Mouse (Mus musculus): Measurements from ENCODE around the gene Cd36. TPM values are rescaled to one million over a fixed set of nuclear protein-coding genes. Genes with fewer than 3 reads are reported as not detected.

The Cd36 gene
- polyA plus RNA-seq, 1 experiment from 2014 or later, result 3.0 TPM

DNA sequence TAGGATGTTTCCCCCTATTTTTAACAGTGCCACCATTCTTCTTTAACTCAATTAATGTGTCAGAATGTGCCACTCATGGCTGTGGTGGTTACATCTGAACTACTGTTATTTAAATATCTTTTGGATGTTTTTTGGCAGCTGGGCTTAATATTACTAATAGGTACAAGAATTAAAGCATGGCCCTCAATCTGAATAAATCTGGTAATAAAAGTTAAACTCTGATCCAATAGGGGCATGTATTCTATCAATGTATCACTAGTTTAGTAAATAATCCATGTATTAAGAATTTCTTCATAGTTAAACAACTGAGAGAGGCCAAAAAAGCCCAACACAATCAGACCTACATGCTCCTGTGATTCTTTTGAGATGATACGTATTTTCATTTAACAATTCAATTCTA is 690 bp upstream of the Cd36 start:
- H3K27ac ChIP-seq (replicated peaks), result no peak overlapping the region
- H3K9ac ChIP-seq (replicated peaks), result no peak overlapping the region
- no peaks in the 10 kb centered on the region for H3K27me3 ChIP-seq (replicated peaks)
- H3K4me2 ChIP-seq, result no peak overlapping the region
- no peak for ATAC-seq (ENCODE audit: low FRiP score)
- 97% methylated on average over 1 of the region's 1 CpGs for WGBS
- H3K36me3 ChIP-seq, result no peaks in the 10 kb centered on the region
- no peaks in the 10 kb centered on the region for H3K9me3 ChIP-seq (replicated peaks)
- H3K4me1 ChIP-seq, result no peaks in the 10 kb centered on the region
- H3K4me3 ChIP-seq (replicated peaks), result no peak overlapping the region

GRCm38 (mm10) chr5:17886377-17886776 is 2.2 kb downstream of the Cd36 start:
- H3K4me1 ChIP-seq, result no peaks in the 10 kb centered on the region
- WGBS, result 88% methylated on average over 3 of the region's 3 CpGs
- H3K4me2 ChIP-seq, result no peak overlapping the region
- no peaks in the 10 kb centered on the region for H3K27me3 ChIP-seq (replicated peaks)
- no peaks in the 10 kb centered on the region for H3K9me3 ChIP-seq (replicated peaks)
- ATAC-seq (ENCODE audit: low FRiP score), result no peak
- H3K36me3 ChIP-seq, result no peaks in the 10 kb centered on the region
- H3K27ac ChIP-seq (replicated peaks), result no peak overlapping the region
- H3K9ac ChIP-seq (replicated peaks), result no peak overlapping the region
- no peak overlapping the region for H3K4me3 ChIP-seq (replicated peaks)

DNA sequence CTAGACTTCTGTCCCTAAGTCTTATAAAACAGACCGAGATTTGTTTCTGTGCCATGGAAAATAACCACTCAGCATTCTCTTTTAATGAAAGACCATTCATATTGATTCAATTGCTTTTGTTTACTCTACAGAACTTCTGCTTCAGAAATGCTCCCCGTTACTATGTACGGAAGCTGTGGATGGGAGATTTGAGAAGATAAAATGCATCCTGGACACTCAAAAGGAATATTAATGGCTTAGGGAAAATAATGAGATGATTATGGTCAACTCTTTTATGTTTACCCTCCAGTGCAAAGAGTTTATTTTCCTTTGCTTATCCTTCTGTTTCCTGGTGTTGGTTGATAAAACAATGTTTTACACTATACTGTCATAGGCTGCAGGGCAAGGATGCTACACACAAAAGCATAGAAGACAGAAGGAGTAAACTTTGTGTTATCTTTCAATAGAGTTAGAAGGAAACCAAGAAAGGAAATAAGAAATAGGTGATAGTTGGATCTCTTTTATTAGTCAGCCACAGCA is 5.2 kb downstream of the Cd36 start:
- H3K4me2 ChIP-seq, result no peak overlapping the region
- H3K9ac ChIP-seq (replicated peaks), result no peak overlapping the region
- H3K4me3 ChIP-seq (replicated peaks), result no peak overlapping the region
- no peak for ATAC-seq (ENCODE audit: low FRiP score)
- whole genome bisulfite sequencing, result 74% methylated on average over 3 of the region's 3 CpGs
- H3K4me1 ChIP-seq, result no peaks in the 10 kb centered on the region
- no peaks in the 10 kb centered on the region for H3K9me3 ChIP-seq (replicated peaks)
- H3K27me3 ChIP-seq (replicated peaks), result no peaks in the 10 kb centered on the region
- H3K36me3 ChIP-seq, result no peaks in the 10 kb centered on the region
- H3K27ac ChIP-seq (replicated peaks), result no peak overlapping the region

GRCm38 (mm10) chr5:17881542-17881896 is 7.1 kb downstream of the Cd36 start:
- no peak overlapping the region for H3K27ac ChIP-seq (replicated peaks)
- no peak overlapping the region for H3K4me2 ChIP-seq
- no peaks in the 10 kb centered on the region for H3K9me3 ChIP-seq (replicated peaks)
- no peaks in the 10 kb centered on the region for H3K4me1 ChIP-seq
- H3K36me3 ChIP-seq, result no peaks in the 10 kb centered on the region
- WGBS, result 83% methylated on average over 2 of the region's 2 CpGs
- no peaks in the 10 kb centered on the region for H3K27me3 ChIP-seq (replicated peaks)
- H3K9ac ChIP-seq (replicated peaks), result no peak overlapping the region
- no peak for ATAC-seq (ENCODE audit: low FRiP score)
- no peak overlapping the region for H3K4me3 ChIP-seq (replicated peaks)

DNA sequence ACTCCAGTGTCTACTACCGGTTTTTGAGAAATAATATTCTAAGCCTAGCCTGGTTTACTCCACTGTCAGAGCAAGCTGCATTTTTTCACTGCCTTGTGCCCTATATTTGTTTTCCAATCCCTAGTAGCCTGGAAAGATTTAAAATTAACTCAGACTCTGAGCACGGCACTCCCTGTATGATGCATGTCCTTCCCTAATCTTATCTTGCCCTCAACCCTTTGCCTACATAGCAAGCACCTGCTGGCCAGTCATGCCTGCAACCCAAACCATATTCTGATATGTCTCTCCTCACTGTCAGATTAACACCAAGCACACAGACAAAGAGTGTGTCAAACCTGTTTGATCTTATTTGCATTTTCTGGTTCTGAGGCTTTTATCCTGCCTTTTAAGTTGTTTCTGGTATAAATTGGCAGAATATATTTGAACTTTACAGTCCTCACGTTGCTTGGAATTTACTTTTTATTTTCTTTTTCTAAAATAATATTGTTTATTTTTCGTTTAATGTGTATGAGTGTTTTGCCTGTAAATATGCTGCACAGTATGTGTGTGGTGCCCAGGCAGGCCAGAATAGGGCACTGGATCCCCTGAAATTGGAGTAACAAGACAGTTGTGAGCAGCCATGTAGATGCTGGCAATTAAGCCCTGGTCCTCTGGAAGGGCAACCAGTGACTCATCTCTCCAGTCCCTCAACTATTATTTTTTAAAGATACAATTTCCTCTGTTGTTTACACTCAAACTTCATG is 7.6 kb downstream of the Cd36 start:
- WGBS, result 85% methylated on average over 4 of the region's 4 CpGs
- no peaks in the 10 kb centered on the region for H3K9me3 ChIP-seq (replicated peaks)
- no peak for ATAC-seq (ENCODE audit: low FRiP score)
- no peak overlapping the region for H3K27ac ChIP-seq (replicated peaks)
- no peaks in the 10 kb centered on the region for H3K27me3 ChIP-seq (replicated peaks)
- no peaks in the 10 kb centered on the region for H3K4me1 ChIP-seq
- H3K9ac ChIP-seq (replicated peaks), result no peak overlapping the region
- no peak overlapping the region for H3K4me2 ChIP-seq
- H3K36me3 ChIP-seq, result no peaks in the 10 kb centered on the region
- no peak overlapping the region for H3K4me3 ChIP-seq (replicated peaks)

DNA sequence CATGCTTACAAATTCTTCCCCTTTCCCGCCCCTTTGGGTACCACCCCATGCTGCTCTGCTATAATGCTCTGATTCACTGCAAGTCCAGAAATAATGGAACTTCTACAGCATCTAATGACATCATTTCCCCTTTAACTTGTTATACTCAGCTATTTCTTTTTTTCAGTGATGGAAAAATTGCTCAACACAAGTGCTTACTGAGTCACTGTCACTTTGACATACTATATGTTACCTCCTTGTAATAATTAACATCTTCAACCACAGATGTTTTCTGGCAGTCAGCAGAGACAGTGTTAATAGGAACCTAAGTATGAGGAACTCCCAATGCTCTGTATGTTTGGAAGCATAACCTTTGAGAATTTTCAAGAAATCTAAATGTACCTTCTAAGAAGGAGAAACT is 8.7 kb downstream of the Cd36 start:
- Histone ChIP-seq H3K9ac (replicated peaks) (no peak overlapping the region), H3K9me3 (replicated peaks) (no peaks in the 10 kb centered on the region), H3K36me3 (no peaks in the 10 kb centered on the region), H3K27ac (replicated peaks) (no peak overlapping the region), H3K4me1 (no peaks in the 10 kb centered on the region), H3K27me3 (replicated peaks) (no peaks in the 10 kb centered on the region), H3K4me2 (no peak overlapping the region), H3K4me3 (replicated peaks) (no peak overlapping the region)
- no peak for ATAC-seq (ENCODE audit: low FRiP score)
- 63% methylated on average over 1 of the region's 1 CpGs for whole genome bisulfite sequencing

DNA sequence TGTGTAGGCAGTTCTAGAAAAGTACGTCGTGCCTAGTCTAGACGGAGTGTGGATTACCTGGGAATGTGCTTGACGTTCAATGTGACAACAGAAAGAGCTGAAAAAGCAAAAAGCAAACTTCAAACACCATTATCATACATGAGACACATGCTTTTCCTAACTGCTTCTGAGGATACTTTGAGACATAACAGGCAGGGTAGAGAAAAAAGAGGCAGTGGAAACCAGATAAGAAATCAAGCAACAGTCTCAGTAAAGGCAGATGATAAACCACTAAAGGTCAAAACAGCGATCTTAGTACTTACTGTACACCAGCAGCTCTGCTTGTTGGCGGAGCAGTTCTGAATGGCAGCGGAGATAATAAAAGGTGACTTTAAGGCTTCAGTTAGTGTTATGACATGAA is 11.6 kb downstream of the Cd36 start:
- no peaks in the 10 kb centered on the region for H3K36me3 ChIP-seq
- no peak for ATAC-seq (ENCODE audit: low FRiP score)
- no peaks in the 10 kb centered on the region for H3K4me1 ChIP-seq
- WGBS, result 90% methylated on average over 7 of the region's 7 CpGs
- no peak overlapping the region for H3K9ac ChIP-seq (replicated peaks)
- H3K9me3 ChIP-seq (replicated peaks), result no peaks in the 10 kb centered on the region
- H3K4me2 ChIP-seq, result no peak overlapping the region
- H3K4me3 ChIP-seq (replicated peaks), result no peak overlapping the region
- no peaks in the 10 kb centered on the region for H3K27me3 ChIP-seq (replicated peaks)
- no peak overlapping the region for H3K27ac ChIP-seq (replicated peaks)

DNA sequence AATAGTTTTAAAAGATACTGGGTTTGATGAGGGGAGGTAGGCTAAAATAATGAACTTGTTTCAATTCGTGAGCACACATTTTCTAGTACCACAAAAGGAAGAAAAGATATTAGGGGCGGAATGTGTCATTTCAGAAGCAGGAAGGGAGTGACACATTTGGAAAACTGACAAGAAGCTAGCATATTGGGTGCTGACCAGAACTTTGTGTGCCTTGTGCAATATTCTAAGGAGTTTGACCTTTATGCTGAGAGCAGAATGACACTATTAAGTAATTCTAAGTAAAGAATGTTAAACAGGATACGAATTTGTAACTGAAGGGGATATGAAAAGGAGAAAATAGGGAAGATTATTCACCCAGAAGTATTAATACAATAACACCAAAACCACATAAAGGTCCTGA is 12.0 kb downstream of the Cd36 start:
- Histone ChIP-seq H3K27ac (replicated peaks) (no peak overlapping the region), H3K27me3 (replicated peaks) (no peaks in the 10 kb centered on the region), H3K4me3 (replicated peaks) (no peak overlapping the region), H3K36me3 (no peaks in the 10 kb centered on the region), H3K9ac (replicated peaks) (no peak overlapping the region), H3K4me2 (no peak overlapping the region), H3K9me3 (replicated peaks) (no peaks in the 10 kb centered on the region), H3K4me1 (no peaks in the 10 kb centered on the region)
- 83% methylated on average over 3 of the region's 3 CpGs for WGBS
- ATAC-seq (ENCODE audit: low FRiP score), result no peak

DNA sequence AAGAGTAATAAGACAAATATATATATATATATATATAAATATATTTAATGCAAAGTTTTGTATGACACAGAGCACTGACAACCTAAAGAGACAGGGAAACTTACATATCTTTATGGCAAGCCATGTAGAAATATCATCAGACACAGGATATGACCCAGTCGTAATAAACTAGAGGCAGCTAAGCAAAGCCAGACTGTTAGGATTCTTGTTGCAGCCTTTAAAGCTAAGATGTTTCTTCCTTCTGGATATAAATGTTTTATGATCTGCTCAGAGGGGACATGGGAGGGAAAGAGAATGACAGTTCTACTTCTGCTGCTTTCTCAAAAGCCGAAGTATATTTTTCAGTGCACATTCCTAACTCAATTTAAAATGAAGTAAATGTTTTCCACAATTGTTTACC is 14.3 kb downstream of the Cd36 start:
- H3K36me3 ChIP-seq, result no peaks in the 10 kb centered on the region
- no peak overlapping the region for H3K4me2 ChIP-seq
- 90% methylated on average over 2 of the region's 2 CpGs for WGBS
- H3K4me3 ChIP-seq (replicated peaks), result no peak overlapping the region
- no peaks in the 10 kb centered on the region for H3K27me3 ChIP-seq (replicated peaks)
- H3K9me3 ChIP-seq (replicated peaks), result no peaks in the 10 kb centered on the region
- no peak for ATAC-seq (ENCODE audit: low FRiP score)
- H3K27ac ChIP-seq (replicated peaks), result no peak overlapping the region
- H3K4me1 ChIP-seq, result no peaks in the 10 kb centered on the region
- H3K9ac ChIP-seq (replicated peaks), result no peak overlapping the region

DNA sequence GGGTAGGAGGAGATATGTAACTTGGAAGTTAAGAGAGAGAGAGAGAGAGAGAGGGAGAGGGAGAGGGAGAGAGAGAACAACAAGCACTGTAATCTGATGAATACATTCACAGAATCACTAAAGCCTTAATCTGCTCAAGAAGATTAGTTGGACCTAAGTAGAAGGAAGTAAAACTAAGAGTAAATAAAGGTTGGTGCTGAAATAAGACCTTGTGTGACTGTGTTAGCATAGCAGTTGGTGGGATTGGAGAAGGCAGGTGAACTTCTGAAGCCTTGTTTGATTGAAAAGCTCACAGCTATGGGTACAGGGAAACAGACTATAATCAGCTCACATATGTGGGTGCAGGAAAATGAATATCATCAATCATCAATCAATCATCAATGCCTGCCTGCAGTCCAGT is 23.2 kb downstream of the Cd36 start:
- H3K4me3 ChIP-seq (replicated peaks), result no peak overlapping the region
- no peaks in the 10 kb centered on the region for H3K27me3 ChIP-seq (replicated peaks)
- H3K27ac ChIP-seq (replicated peaks), result no peak overlapping the region
- no peaks in the 10 kb centered on the region for H3K36me3 ChIP-seq
- no peak overlapping the region for H3K9ac ChIP-seq (replicated peaks)
- no peak for ATAC-seq (ENCODE audit: low FRiP score)
- no peaks in the 10 kb centered on the region for H3K4me1 ChIP-seq
- no peaks in the 10 kb centered on the region for H3K9me3 ChIP-seq (replicated peaks)
- H3K4me2 ChIP-seq, result no peak overlapping the region

GRCm38 (mm10) chr5:17863085-17863484 is 25.5 kb downstream of the Cd36 start:
- Histone ChIP-seq H3K9ac (replicated peaks) (no peak overlapping the region), H3K4me3 (replicated peaks) (no peak overlapping the region), H3K4me2 (no peak overlapping the region), H3K27me3 (replicated peaks) (no peaks in the 10 kb centered on the region), H3K36me3 (no peaks in the 10 kb centered on the region), H3K4me1 (no peaks in the 10 kb centered on the region), H3K9me3 (replicated peaks) (no peaks in the 10 kb centered on the region), H3K27ac (replicated peaks) (no peak overlapping the region)
- ATAC-seq (ENCODE audit: low FRiP score), result no peak
- 81% methylated on average over 2 of the region's 2 CpGs for WGBS

- no peak for ATAC-seq (ENCODE audit: low FRiP score)
- Histone ChIP-seq H3K9me3 (replicated peaks) (no peaks in the 10 kb centered on the region), H3K4me2 (no peak overlapping the region), H3K27ac (replicated peaks) (no peak overlapping the region), H3K4me3 (replicated peaks) (no peak overlapping the region), H3K27me3 (replicated peaks) (no peaks in the 10 kb centered on the region), H3K4me1 (no peaks in the 10 kb centered on the region), H3K36me3 (no peaks in the 10 kb centered on the region), H3K9ac (replicated peaks) (no peak overlapping the region)
- WGBS, result 94% methylated on average over 3 of the region's 3 CpGs
These were observed 30.2 kb downstream of the Cd36 start for GRCm38 (mm10) chr5:17858399-17858798.
